Mouse (Mus musculus) right cerebral cortex, postnatal 14 days (tissue): Measurements from ENCODE around the gene Tkt.

Experiments used
- DNase-seq: peaks from one replicate; pipeline ENCODE4 v3.0.0; 2022

Gene Tkt

GRCm38 (mm10) chr14:30586780-30587461 lies 38.8 kb downstream of the Tkt start:
- no peak for DNase-seq

GRCm38 (mm10) chr14:30590041-30590645 lies 42.0 kb downstream of the Tkt start:
- DNase-seq, result no peak

- DNase-seq, result no peak
These were observed 42.8 kb downstream of the Tkt start for GRCm38 (mm10) chr14:30590918-30591317.

GRCm38 (mm10) chr14:30591417-30591816 lies 43.3 kb downstream of the Tkt start:
- peak; percentile 87 for DNase-seq

- DNase-seq, result peak; percentile 23
These were observed 45.3 kb downstream of the Tkt start for GRCm38 (mm10) chr14:30593279-30594091.

GRCm38 (mm10) chr14:30594092-30594695 lies 46.0 kb downstream of the Tkt start:
- DNase-seq, result no peak

GRCm38 (mm10) chr14:30595576-30596313 lies 47.6 kb downstream of the Tkt start:
- no peak for DNase-seq

GRCm38 (mm10) chr14:30596407-30596806 lies 48.2 kb downstream of the Tkt start:
- no peak for DNase-seq

- no peak for DNase-seq
These were observed 49.0 kb downstream of the Tkt start for GRCm38 (mm10) chr14:30597142-30597541.

- no peak for DNase-seq
These were observed 58.7 kb downstream of the Tkt start for GRCm38 (mm10) chr14:30606817-30607216.

GRCm38 (mm10) chr14:30607696-30608095 lies 59.5 kb downstream of the Tkt start:
- DNase-seq, result no peak

GRCm38 (mm10) chr14:30608176-30608575 lies 60.0 kb downstream of the Tkt start:
- no peak for DNase-seq

- no peak for DNase-seq
These were observed 61.3 kb downstream of the Tkt start for GRCm38 (mm10) chr14:30609499-30609898.

GRCm38 (mm10) chr14:30610304-30610703 lies 62.1 kb downstream of the Tkt start:
- no peak for DNase-seq

GRCm38 (mm10) chr14:30610940-30611339 lies 62.8 kb downstream of the Tkt start:
- DNase-seq, result no peak

GRCm38 (mm10) chr14:30612523-30612922 lies 64.4 kb downstream of the Tkt start:
- peak; percentile 85 for DNase-seq

- no peak for DNase-seq
These were observed 65.0 kb downstream of the Tkt start for GRCm38 (mm10) chr14:30612962-30613715.

GRCm38 (mm10) chr14:30616751-30617150 lies 68.6 kb downstream of the Tkt start:
- DNase-seq, result no peak

- DNase-seq, result no peak
These were observed 70.7 kb downstream of the Tkt start for GRCm38 (mm10) chr14:30618746-30619275.

GRCm38 (mm10) chr14:30619982-30620578 lies 71.9 kb downstream of the Tkt start:
- DNase-seq, result no peak

- DNase-seq, result no peak
These were observed 74.0 kb downstream of the Tkt start for GRCm38 (mm10) chr14:30622130-30622529.
